Mouse (Mus musculus) ES-Bruce4 (cell line): ENCODE results near the gene Acot7. TPM values are rescaled to one million over a fixed set of nuclear protein-coding genes. Genes with fewer than 3 reads are reported as not detected.

Source experiments
- H3K27ac ChIP-seq: 2 replicates; pipeline ENCODE4 v1.5.1; 2012; ENCODE audit warnings: low read length, inconsistent platforms; ENCODE audit not compliant: insufficient read depth
- H3K27me3 ChIP-seq: 2 replicates; pipeline ENCODE4 v1.6.1; 2012; ENCODE audit warnings: mild to moderate bottlenecking, low read length, inconsistent platforms; ENCODE audit not compliant: control insufficient read depth, poor library complexity, insufficient read depth, severe bottlenecking
- H3K36me3 ChIP-seq: 2 replicates; pipeline ENCODE4 v1.6.1; 2012; ENCODE audit warnings: inconsistent platforms, mild to moderate bottlenecking, low read length, moderate library complexity; ENCODE audit not compliant: control insufficient read depth, poor library complexity, insufficient read depth, severe bottlenecking
- H3K4me1 ChIP-seq: one replicate; pipeline ENCODE4 v1.8.1; 2011; ENCODE audit warnings: low read length; ENCODE audit not compliant: control insufficient read depth, insufficient read depth
- H3K4me3 ChIP-seq: 2 replicates; pipeline ENCODE4 v1.5.1; 2011; ENCODE audit warnings: low read depth, mild to moderate bottlenecking, low read length
- H3K9ac ChIP-seq: 2 replicates; pipeline ENCODE4 v1.6.1; 2012; ENCODE audit warnings: low read depth, mild to moderate bottlenecking, inconsistent platforms; ENCODE audit not compliant: poor library complexity, severe bottlenecking
- H3K9me3 ChIP-seq: replicated peaks from 2 replicates; pipeline ENCODE4 v1.6.1; 2012; ENCODE audit warnings: mild to moderate bottlenecking, low read length, inconsistent platforms; ENCODE audit not compliant: control insufficient read depth, poor library complexity, insufficient read depth, severe bottlenecking
- CTCF ChIP-seq: IDR thresholded peaks from one replicate; pipeline ENCODE4 v1.8.1; 2011; ENCODE audit warnings: low read depth, low read length
- EP300 ChIP-seq: IDR thresholded peaks from 2 replicates; pipeline ENCODE4 v1.6.1; 2011; ENCODE audit warnings: low read depth, low read length; ENCODE audit not compliant: insufficient read depth
- POLR2A ChIP-seq: IDR thresholded peaks from one replicate; pipeline ENCODE4 v1.8.1; 2011; ENCODE audit warnings: low read length; ENCODE audit not compliant: insufficient read depth
- polyA plus RNA-seq: library from polyadenylated mRNA; stranded (reverse); fragments of >200 nt; gene quantifications from 2 replicates; pipeline ENCODE4 v1.2.4, GENCODE M21; 2011; ENCODE audit warnings: low read depth; ENCODE audit not compliant: missing spikeins, insufficient read depth, insufficient read length

The Acot7 gene
- polyA plus RNA-seq, 1 experiment, result 49.5 TPM

DNA sequence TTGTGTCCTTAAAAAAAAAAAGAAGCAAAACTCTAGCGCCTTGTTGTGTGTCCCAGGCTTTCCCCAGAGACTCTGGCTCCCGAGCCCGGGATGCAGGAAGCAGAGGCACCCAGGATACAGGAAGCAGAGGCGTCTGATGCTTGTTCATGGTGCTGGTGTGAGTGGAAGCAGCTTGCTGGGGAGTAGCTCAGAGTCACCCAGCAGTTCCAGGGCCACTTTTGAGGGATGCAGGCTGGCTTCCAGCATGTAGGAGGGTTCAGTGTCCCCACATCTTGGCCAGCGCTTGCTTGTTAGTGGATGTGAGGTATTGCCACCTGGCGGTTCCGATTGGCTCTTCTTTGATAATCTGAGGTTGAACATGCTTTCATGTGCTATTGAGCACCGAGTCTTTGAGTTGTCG, 9.2 kb downstream of the Acot7 start:
- no peaks in the 10 kb centered on the region for H3K36me3 ChIP-seq
- TF ChIP-seq EP300 (no peak), POLR2A (no peak), CTCF (no peak)
- no peaks in the 10 kb centered on the region for H3K9me3 ChIP-seq
- no peak overlapping the region for H3K4me3 ChIP-seq
- H3K9ac ChIP-seq, result no peak overlapping the region
- no peak overlapping the region for H3K27ac ChIP-seq
- no peaks in the 10 kb centered on the region for H3K27me3 ChIP-seq
- H3K4me1 ChIP-seq, result peaks cover 5% of the 10 kb centered on the region

DNA sequence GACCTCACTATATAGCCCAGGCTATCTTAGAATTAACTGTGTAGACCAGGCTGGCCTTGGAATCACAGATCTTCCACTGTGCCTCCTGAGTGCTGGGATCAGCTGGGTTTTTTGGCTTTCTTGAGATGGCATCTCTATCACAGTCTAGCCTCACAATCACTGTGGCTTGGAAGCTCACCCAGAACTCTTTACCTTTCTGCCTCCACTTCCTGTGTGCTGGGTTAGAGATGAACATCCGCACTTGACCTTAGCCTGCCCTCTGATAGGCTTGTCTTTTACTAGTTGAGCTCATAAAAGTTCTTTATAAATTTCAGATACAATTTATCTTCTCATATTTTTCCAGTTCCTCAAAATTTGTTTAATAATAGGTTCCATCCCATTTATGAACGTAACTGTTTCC, 10.7 kb downstream of the Acot7 start:
- H3K9me3 ChIP-seq, result no peaks in the 10 kb centered on the region
- no peaks in the 10 kb centered on the region for H3K36me3 ChIP-seq
- peaks cover 5% of the 10 kb centered on the region for H3K4me1 ChIP-seq
- H3K27ac ChIP-seq, result no peak overlapping the region
- H3K9ac ChIP-seq, result no peak overlapping the region
- H3K27me3 ChIP-seq, result no peaks in the 10 kb centered on the region
- TF ChIP-seq CTCF (no peak), EP300 (no peak), POLR2A (no peak)
- no peak overlapping the region for H3K4me3 ChIP-seq

DNA sequence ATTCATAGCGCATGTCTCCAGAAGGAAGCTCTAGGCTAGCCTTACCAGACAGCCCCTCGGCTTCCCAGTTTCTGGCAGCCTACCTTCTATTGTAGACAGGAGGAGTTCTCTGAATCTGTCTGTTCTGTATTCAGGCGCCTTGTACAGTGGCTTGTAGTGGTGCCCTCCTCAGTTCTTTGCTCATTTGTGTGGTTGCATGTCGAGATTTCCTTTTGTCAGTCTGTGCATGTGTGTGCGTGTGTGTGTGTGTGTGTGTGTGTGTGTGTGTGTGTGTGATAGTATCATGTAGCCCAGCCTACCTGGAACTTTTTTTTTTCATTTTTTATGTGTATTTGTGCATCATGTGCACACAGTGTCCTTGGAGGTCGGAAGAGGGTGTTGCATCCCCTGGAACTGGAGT, 11.1 kb downstream of the Acot7 start:
- no peak overlapping the region for H3K9ac ChIP-seq

DNA sequence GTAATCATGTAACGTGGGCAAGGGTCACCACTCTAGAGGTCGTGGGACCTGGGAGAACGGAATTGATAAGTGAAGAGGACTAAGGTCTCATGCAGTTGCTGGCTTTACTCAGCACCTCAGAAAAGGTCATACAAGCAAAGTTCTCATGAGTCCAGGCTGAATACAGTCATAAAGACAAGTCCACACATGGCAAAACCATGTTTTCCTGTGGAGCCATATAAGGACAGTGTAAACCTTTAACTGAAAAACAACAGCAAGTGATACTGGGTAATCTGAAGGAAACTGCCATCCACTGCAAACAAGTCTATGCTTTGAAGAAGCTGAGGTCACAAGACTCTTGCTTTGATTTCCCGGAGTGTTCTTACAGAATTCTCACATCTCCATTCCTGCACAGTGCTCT, 11.8 kb downstream of the Acot7 start:
- no peaks in the 10 kb centered on the region for H3K36me3 ChIP-seq
- TF ChIP-seq CTCF (no peak), POLR2A (no peak), EP300 (no peak)
- H3K9me3 ChIP-seq, result no peaks in the 10 kb centered on the region
- no peak overlapping the region for H3K27ac ChIP-seq
- H3K9ac ChIP-seq, result no peak overlapping the region
- H3K4me3 ChIP-seq, result no peak overlapping the region
- peaks cover 9% of the 10 kb centered on the region for H3K4me1 ChIP-seq
- H3K27me3 ChIP-seq, result no peaks in the 10 kb centered on the region

More for the DNA sequence above, 11.1 kb downstream of the Acot7 start:
- TF ChIP-seq POLR2A (no peak), EP300 (no peak), CTCF (no peak)
- Histone ChIP-seq H3K9me3 (no peaks in the 10 kb centered on the region), H3K4me1 (peaks cover 5% of the 10 kb centered on the region), H3K27me3 (no peaks in the 10 kb centered on the region), H3K27ac (no peak overlapping the region), H3K36me3 (no peaks in the 10 kb centered on the region), H3K4me3 (no peak overlapping the region)

DNA sequence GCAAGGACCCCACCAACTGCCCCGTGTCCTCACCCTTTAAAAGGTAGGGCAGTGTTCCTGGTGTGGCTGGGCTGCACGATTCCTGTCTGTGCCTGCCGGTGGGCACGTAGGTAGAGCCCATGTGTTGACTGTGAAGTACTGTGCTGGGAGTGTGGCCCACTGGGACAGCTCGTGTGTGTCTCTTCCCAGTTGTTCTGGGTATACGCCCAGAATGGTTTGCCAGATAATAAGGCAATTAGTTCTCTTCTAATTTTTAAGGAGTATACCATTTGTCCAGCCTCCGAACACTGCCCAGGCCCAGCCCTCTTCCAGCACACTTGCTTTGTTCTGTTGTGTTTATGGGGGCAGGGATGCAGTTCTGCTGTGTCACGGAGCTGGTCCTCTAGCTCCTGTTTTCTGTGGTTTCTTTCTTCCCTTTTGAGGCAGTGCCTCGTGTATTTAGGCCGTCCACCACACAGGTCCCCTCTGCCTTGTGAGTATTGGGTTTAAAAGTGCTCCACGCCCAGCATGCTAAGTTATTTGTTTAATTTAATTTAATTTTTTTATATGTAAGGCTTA, 12.2 kb downstream of the Acot7 start:
- Histone ChIP-seq H3K4me1 (peaks cover 11% of the 10 kb centered on the region), H3K4me3 (no peak overlapping the region), H3K9ac (no peak overlapping the region), H3K27ac (no peak overlapping the region), H3K27me3 (no peaks in the 10 kb centered on the region), H3K9me3 (no peaks in the 10 kb centered on the region), H3K36me3 (no peaks in the 10 kb centered on the region)
- TF ChIP-seq POLR2A (no peak), EP300 (no peak), CTCF (no peak)

DNA sequence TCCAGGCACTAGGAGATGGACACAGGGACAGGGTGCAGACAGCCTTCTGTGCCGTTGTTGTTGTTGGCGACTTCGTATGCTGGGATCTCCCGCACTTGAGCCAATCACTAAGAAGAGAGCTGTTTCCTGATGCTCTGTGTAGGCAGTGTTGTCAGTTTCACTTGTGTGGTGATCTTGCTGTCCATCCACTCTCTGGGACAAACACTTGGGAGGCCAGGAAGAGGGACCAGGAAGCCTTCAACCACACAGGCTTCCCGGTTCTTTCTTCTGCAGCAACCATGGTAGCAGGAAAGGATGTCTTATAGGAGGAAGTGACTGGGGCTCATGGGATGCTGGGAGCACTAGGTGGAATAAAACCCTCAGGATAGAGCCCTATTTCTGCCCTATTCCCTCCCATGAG, 12.8 kb downstream of the Acot7 start:
- Histone ChIP-seq H3K27ac (no peak overlapping the region), H3K4me3 (no peak overlapping the region), H3K9ac (no peak overlapping the region), H3K4me1 (peaks cover 12% of the 10 kb centered on the region), H3K27me3 (no peaks in the 10 kb centered on the region), H3K36me3 (no peaks in the 10 kb centered on the region), H3K9me3 (no peaks in the 10 kb centered on the region)
- TF ChIP-seq CTCF, result no peak
- TF ChIP-seq EP300, result no peak
- no peak for TF ChIP-seq POLR2A
